Mouse (Mus musculus) ovary, adult 18-20 months (tissue): ENCODE results near the gene Snx30.

Experiments used
- DNase-seq: peaks from one replicate; pipeline ENCODE4 v3.0.0; 2022; ENCODE audit warnings: low spot score, mixed read lengths

The Snx30 gene

DNA sequence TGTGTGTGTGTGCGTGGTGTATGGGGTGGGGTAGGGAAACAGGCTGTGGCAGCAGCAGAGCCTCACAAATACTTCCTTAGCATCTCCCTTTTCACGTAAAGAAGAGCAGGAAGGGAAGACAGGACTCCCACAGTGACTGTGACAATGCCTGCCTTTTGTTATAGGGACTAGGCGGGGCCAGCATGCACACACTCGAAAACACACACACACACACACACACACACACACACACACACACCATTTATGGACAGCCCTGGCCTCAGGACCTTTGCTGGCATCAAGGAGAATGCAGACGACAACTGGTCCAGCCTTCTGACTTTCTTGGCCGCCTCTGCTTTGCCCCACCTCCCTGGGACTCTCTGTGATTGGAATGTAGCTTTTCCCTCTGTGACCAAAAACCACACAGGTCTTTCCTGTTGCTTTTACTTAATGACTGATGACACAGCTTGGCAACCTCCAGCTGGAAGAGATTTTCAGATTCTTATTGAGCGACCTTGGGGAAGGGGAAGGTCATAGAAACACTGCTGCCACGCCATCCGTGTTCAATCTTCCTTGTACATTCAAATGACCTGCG lies 102.1 kb downstream of the Snx30 start:
- no peak for DNase-seq

DNA sequence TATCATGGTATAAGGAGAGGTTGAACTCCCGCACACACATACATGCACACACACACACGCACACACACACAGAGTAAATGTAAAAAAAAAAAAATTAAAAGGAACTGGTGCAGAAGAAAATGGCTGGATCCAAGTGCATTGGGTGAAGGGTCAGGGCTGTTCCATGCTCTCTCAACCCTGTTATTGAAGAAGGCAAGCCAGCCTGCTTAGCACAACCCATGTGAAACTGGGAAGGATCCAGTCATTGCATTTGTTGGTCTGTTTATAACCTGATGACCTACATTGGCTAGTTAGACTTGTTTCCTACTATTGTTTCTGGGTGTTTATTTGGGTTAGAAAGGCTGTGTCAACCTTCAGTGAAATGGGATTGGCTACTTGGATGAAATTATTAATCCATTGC lies 103.1 kb downstream of the Snx30 start:
- DNase-seq = no peak

DNA sequence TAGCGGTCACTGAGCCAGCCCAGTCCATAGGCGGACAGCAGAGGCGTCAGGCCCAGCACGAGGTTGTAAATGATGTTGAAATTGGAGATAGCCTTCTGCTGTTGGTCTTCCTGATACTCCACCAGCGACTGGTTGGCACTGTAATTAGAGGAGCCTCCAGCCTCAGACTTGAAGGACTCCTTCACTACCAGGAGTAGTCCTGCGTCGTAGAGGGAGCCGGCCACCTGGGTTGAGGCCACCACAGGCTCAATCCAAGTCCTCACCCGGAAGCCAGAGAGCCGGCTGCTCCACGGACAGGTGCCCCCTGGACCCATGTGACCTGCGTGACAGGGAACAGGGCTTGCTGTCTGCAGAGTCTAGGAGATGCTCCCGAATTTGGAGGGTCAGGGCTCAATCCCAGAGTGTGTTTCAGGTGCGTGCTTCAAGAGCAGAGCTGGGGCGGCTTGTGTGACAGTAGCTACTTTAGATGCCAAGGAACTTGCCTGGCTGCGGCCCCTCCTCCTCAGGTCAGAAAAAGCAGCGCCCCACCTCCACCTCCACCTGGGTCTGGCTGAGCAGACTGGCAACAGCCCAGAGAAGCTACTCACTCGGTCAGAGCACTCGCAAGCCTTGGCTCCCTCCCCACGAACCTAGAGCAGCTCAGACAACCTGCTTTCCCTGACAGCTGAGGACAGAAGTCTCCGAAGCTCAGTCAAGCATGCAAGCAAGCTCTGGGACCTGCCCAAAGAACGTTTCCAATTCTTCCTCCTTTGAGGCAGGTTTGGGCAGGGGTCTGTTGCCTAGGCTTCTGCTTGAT lies 109.2 kb downstream of the Snx30 start, which contains the start of gene Slc46a2:
Gene Slc46a2, minus strand, starts transcription at position 449 of the 796 bp plus-strand sequence.
- DNase-seq = no peak

DNA sequence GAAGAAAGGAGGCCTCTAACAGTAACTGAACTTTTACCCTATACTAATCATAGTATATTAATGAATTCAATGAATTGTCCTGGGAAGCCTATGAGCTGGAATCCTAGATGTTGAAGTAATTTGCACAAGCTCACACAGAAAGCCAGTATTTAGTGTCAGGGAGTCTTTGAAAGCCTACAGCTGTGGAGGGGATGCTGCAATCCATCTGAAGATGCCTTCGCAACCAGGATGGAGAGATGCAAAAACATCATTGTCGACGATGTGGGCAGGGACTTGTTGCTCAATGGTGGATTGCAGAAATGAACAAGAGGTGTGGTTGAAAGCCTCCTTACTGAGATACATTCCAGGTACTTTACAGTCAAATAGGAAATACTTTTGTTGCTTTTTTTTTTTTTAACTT lies 112.3 kb downstream of the Snx30 start:
- DNase-seq = no peak

DNA sequence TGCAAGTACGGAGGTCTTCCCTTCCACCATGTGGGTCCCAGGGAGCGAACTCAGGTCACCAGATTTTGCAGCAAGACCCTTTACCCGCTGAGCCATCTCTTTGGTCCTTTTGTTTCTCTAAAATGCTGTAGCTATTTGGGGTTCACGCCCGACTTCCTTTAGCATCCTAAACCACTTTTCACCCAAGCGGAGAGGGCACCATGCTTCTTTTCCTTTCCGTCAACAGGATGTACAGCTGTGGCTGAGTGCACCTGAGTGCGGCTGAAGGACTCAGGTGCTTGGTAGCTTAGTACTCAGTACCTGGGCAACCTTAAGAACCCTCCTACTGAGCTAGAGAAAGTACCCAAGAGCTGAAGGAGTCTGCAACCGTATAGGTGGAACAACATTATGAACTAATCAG lies 119.4 kb downstream of the Snx30 start:
- no peak for DNase-seq

DNA sequence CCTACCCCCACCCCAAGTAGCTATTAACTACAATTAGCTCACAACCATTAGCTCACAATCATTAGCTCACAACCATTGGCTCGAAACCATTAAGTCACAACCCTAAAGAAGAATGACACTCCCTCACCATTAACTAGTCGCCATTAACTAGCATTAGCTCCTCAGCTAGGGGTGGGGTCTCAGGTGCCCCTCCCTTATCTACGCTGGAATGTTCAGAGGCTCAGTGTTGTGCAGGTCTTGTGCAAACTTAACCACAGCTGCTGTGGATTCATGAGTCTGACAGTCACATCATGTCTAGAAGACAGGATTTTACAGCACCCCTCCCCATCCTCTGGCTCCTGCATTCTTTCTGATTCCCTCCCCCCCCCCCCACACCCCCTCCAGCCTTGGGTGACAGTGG lies 122.0 kb downstream of the Snx30 start:
- no peak for DNase-seq

DNA sequence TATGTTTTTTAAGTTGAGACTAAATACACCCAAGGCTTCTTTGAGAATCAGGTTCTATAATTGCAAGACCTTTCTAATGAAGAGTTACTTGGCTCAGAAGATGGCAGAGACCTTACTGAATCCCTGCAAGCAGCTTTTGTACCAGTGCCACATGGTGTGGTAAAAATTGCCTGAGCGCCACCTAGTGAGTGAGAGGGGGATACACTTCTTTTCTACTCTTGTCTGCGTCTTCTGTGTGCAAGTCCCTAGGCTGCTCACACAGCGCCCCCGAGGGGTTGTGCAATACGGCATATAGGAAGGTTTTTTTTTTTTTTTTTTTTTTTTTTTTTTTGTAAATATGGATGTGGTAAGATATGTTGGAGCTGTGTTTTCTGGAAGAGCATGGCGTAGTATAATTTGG lies 122.7 kb downstream of the Snx30 start:
- DNase-seq = peak; percentile 29

DNA sequence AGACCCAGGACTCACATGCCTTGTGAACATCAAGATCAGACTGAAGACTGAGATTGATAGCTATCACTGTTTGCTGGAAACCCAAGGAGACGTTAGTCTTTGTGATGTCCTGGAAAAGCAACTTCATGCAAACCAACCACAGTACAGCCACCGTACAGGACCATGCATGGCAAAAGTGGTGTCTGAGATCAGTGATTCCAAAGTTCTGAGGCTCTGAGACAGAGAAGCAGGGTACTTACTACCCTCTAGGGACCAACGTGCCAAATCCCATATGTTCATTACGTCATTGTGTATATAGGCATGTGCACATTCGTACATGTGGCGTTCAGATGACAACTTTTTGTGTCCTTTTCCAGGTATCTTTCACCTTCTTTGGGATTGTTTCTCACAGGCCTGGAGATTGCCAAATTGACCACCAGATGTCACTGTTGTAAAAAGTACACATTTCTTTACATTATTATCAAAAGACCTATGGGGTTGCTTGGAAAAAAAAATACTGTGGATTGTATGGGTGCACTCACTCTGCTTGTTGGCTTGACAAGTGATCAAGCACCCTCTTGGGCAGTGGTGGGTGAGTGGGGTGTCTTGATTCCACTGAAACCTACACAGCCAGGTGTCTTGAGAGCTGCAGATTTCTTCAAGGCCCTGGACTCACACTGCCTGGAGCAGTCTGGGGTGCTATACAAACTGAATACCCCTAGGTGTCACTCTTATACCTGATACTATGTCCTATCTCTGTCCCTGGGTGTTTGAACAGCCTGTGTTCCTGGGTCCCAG lies 127.1 kb downstream of the Snx30 start:
- DNase-seq = no peak

DNA sequence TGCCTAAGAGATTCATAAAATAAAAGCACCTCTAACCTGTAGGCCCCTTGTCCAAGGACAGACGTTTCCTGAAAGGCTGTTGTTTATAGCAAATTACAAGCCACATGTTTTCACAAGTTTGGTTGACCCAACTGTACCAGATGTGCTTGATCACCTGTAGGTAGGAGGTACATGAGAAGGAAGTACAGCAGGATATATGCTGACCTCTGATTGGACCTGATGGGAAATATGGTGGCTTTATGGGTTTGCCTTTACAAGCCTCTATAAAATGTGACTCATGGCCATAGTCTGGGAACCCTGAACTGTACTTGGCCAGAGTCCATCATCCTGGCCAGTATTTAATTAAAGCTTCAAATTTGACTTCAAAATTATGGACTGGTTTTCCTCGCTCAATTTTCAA lies 131.9 kb downstream of the Snx30 start:
- no peak for DNase-seq
